Mouse (Mus musculus) inflammation-experienced regulatory T-cells, adult 16 weeks (primary cell): Measurements from ENCODE around the gene H2afb1. TPM values are rescaled to one million over a fixed set of nuclear protein-coding genes. Genes with fewer than 3 reads are reported as not detected.

ENCODE experiments used
- polyA plus RNA-seq: library from polyadenylated mRNA; unstranded; fragments of 100-300 nt; shearing (Covaris generic); gene quantifications from one replicate; pipeline ENCODE4 v1.2.1, GENCODE M21; 2017

H2afb1 gene
- not detected for polyA plus RNA-seq

GRCm38 (mm10) chrX:117014457-117014856, at the start of gene H2afb1:
Gene H2afb1 (plus strand): TSS chrX:117014757.

